Mouse (Mus musculus) heart, embryonic 11.5 days (tissue): Measurements from ENCODE around the gene Nxpe5. TPM values are rescaled to one million over a fixed set of nuclear protein-coding genes. Genes with fewer than 3 reads are reported as not detected.

Experiments
- ATAC-seq: fragments of 200-750 bp; cut with Nextera tagmentation; replicated peaks from 2 replicates; pipeline ENCODE4 v1.8.0; 2017; ENCODE audit warnings: moderate library complexity; ENCODE audit not compliant: insufficient number of reproducible peaks, low FRiP score, low TSS enrichment
- H3K27ac ChIP-seq: fragments of 300-500 bp; sonication (generic); 2 replicates; pipeline ENCODE4 v1.5.1; 2014; ENCODE audit warnings: mild to moderate bottlenecking, low read depth, low read length
- H3K27me3 ChIP-seq: fragments of 300-500 bp; sonication (generic); 2 replicates; pipeline ENCODE4 v1.6.1; 2014; ENCODE audit warnings: mild to moderate bottlenecking, low read length, mixed read lengths; ENCODE audit not compliant: control insufficient read depth, insufficient read depth
- H3K36me3 ChIP-seq: fragments of 300-500 bp; sonication (generic); 2 replicates; pipeline ENCODE4 v1.6.1; 2014; ENCODE audit warnings: mild to moderate bottlenecking, low read length, moderate library complexity, mixed read lengths; ENCODE audit not compliant: control insufficient read depth, insufficient read depth
- H3K4me1 ChIP-seq: fragments of 300-500 bp; sonication (generic); 2 replicates; pipeline ENCODE4 v1.6.1; 2014; ENCODE audit warnings: low read length; ENCODE audit not compliant: control insufficient read depth, insufficient read depth
- H3K4me2 ChIP-seq: fragments of 300-500 bp; sonication (generic); 2 replicates; pipeline ENCODE4 v1.6.1; 2014; ENCODE audit warnings: mild to moderate bottlenecking, moderate library complexity
- H3K4me3 ChIP-seq: fragments of 300-500 bp; sonication (generic); 2 replicates; pipeline ENCODE4 v1.5.1; 2014; ENCODE audit warnings: low read depth, low read length
- H3K9ac ChIP-seq: fragments of 300-500 bp; sonication (generic); 2 replicates; pipeline ENCODE4 v1.6.1; 2014; ENCODE audit warnings: mild to moderate bottlenecking, low read depth, low read length, moderate library complexity
- H3K9me3 ChIP-seq: fragments of 300-500 bp; sonication (generic); replicated peaks from 2 replicates; pipeline ENCODE4 v1.6.1; 2016; ENCODE audit warnings: low read length; ENCODE audit not compliant: control insufficient read depth
- WGBS: fragments of 180-500 bp; shearing (Covaris S2); extraction: QIAGEN DNeasy Blood & Tissue Kit; methylation state at CpG from one replicate; pipeline ENCODE4 v1.1.7; 2014; ENCODE audit not compliant: insufficient replicate concordance; 5-methylcytosine and 5-hydroxymethylcytosine counted together
- polyA plus RNA-seq: library from polyadenylated mRNA; unstranded; fragments of >200 nt; fragmentation: Nextera tagmentation; extraction: Ambion mirVana; gene quantifications from 2 replicates; pipeline ENCODE4 v1.2.1, GENCODE M21; 2014

The Nxpe5 gene
- polyA plus RNA-seq, 1 experiment from 2014 or later, result not detected

DNA sequence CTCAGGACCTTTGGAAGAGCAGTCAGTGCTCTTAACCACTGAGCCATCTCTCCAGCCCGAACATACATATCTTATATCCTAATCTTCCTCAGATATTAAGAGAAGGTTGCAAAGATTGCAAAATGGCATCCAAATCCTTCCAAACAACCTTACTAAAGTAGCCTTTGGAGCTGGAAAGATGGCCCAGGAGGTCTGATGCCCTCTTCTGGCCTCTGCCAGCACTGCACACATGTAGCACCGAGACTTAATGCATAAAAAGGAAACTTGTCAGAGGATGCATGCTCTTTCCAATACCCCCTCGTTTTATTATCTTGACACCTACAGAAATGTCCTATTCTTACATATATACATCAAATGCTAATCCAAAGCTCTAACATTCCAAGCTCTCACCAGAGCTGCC lies 2.3 kb downstream of the Nxpe5 start:
- H3K9me3 ChIP-seq, result no peaks in the 10 kb centered on the region
- no peak overlapping the region for H3K4me2 ChIP-seq
- no peak overlapping the region for H3K9ac ChIP-seq
- WGBS, result 53% methylated on average over 3 of the region's 3 CpGs
- ATAC-seq, result no peak
- no peak overlapping the region for H3K4me3 ChIP-seq
- H3K27ac ChIP-seq, result no peak overlapping the region
- no peaks in the 10 kb centered on the region for H3K4me1 ChIP-seq
- no peaks in the 10 kb centered on the region for H3K36me3 ChIP-seq
- no peaks in the 10 kb centered on the region for H3K27me3 ChIP-seq

DNA sequence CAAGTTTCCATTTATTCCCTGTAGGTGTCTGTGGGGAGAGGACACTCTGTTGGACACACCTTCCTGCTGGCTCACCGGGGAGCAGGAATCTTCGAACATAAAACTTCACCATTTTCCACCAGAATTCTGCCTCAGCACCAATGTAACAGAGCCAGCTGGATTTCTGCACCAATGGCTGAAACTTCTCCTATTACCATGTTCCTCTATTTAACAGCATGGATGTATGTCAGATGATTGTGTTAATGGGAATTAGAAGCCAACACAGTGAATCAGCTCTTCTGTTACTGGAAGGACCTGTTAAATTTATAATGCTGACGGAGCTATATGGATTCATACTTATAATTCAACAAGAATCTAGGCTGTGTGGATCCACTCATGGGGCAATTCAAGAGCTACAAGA lies 3.8 kb downstream of the Nxpe5 start:
- Histone ChIP-seq H3K4me2 (no peak overlapping the region), H3K27me3 (no peaks in the 10 kb centered on the region), H3K4me3 (no peak overlapping the region), H3K36me3 (no peaks in the 10 kb centered on the region), H3K9me3 (no peaks in the 10 kb centered on the region), H3K4me1 (no peaks in the 10 kb centered on the region), H3K9ac (no peak overlapping the region), H3K27ac (no peak overlapping the region)
- 82% methylated on average over 3 of the region's 3 CpGs for whole genome bisulfite sequencing
- no peak for ATAC-seq

DNA sequence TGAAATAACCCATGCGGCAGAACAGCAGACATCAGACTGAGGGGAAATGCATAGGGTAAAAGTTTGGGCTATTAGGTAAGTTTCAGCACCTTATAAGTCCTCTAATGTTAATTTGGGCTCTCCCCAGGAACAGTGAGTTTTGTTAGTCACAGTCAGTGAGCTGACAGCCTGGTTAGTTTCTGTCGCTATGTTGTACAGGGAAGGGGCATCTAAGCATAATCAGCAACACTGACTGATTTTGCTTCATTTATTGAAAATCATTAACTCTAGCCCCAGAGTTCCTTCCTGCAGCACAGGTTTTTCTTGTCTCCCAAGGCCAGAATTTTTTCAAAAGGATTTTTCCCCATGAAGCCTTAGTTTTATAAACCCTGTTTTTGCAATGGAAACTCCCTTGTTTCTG lies 8.1 kb downstream of the Nxpe5 start:
- no peak overlapping the region for H3K4me2 ChIP-seq
- ATAC-seq, result no peak

DNA sequence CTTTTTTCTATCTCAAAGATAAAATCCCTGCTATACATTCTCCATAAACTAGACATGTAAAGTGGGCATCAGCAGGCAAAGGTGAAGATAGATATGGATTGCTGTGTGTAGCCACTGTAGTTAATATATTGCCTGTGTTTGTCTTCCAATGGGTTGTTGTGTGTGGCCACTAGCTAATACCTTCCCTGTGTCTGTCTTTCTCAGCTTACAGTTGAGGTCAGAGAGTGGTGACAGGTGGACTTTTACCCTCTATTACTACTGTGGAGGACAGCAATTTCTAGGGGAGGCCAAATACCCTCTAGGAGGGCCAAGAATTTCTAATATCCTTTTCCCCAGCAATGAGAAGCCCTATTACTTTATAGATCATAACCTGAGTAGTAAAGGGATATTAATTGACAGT lies 8.5 kb downstream of the Nxpe5 start:
- H3K4me1 ChIP-seq, result no peaks in the 10 kb centered on the region
- no peak overlapping the region for H3K4me2 ChIP-seq
- no peak overlapping the region for H3K9ac ChIP-seq

More for the DNA sequence above, 8.1 kb downstream of the Nxpe5 start:
- Histone ChIP-seq H3K27me3 (no peaks in the 10 kb centered on the region), H3K27ac (no peak overlapping the region), H3K4me1 (no peaks in the 10 kb centered on the region), H3K9me3 (no peaks in the 10 kb centered on the region), H3K36me3 (no peaks in the 10 kb centered on the region), H3K4me3 (no peak overlapping the region), H3K9ac (no peak overlapping the region)
- WGBS, result 82% methylated on average over 2 of the region's 2 CpGs

DNA sequence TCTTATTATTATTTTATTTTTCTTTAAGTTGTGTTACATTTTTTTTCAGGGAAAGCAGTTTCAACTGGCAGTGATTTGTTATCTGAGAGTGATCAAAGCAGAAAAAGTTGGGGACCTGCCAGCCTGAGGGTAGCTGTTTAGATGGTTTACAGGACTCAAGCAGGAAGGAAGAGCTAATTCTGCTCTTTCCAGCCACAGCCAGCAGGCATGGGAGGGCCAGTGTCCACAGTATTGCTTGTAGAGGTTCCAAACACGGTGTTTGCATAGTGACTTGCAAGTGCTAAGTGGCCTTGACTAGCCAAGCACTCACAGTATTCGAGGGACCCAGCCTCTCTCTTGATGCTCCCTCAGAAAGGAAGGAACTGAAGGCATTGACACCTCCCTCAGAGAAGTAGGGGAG lies 15.8 kb downstream of the Nxpe5 start:
- Histone ChIP-seq H3K9ac (no peak overlapping the region), H3K27me3 (no peaks in the 10 kb centered on the region), H3K9me3 (no peaks in the 10 kb centered on the region), H3K4me3 (no peak overlapping the region), H3K36me3 (no peaks in the 10 kb centered on the region), H3K27ac (no peak overlapping the region), H3K4me2 (no peak overlapping the region), H3K4me1 (no peaks in the 10 kb centered on the region)
- ATAC-seq, result no peak
- WGBS, result 23% methylated on average over 2 of the region's 2 CpGs

More for the DNA sequence above, 8.5 kb downstream of the Nxpe5 start:
- H3K36me3 ChIP-seq, result no peaks in the 10 kb centered on the region
- no peaks in the 10 kb centered on the region for H3K27me3 ChIP-seq
- no peaks in the 10 kb centered on the region for H3K9me3 ChIP-seq
- no peak for ATAC-seq
- H3K4me3 ChIP-seq, result no peak overlapping the region
- H3K27ac ChIP-seq, result no peak overlapping the region

DNA sequence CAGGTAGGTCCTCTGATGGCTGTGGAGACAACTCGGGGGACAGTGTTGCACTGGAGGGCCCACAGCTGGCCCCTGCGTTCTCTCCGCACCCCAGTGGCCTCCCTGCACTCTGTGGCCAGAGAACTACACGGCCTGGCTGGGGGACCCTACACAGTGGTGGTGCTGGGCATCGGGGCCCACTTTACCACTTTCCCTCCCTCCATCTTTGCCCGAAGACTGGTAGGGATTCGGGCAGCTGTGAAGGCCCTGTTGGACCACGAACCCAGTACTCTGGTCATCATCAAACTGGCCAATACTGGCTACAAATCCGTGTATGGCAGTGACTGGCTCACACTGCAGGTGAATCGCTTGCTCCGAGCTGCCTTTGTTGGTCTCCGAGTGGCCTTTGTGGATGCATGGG lies 25.4 kb downstream of the Nxpe5 start:
- no peak overlapping the region for H3K4me3 ChIP-seq
- ATAC-seq, result no peak
- H3K4me1 ChIP-seq, result peaks cover 6% of the 10 kb centered on the region
- H3K9ac ChIP-seq, result no peak overlapping the region
- no peak overlapping the region for H3K27ac ChIP-seq
- no peak overlapping the region for H3K4me2 ChIP-seq
- H3K36me3 ChIP-seq, result no peaks in the 10 kb centered on the region
- H3K27me3 ChIP-seq, result no peaks in the 10 kb centered on the region
- H3K9me3 ChIP-seq, result no peaks in the 10 kb centered on the region
- 80% methylated on average over 12 of the region's 12 CpGs for WGBS

DNA sequence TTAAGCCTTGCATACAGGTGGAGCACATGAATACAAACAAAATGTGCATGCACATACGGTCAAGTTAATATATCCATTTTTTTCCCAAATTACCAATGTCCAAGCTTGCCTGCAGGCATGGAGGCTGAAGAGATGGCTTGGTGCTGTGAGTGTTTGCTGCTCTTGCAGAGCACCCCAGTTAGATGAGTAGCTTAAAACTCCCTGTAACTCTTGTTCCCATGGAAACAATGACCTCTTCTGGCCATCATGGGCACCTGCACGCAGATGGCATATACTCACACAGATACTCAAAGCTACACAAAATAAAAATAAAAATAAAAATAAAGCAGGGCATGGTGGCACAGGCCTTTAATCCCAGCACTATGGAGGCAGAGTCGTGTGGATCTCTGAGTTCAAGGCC lies 27.4 kb downstream of the Nxpe5 start:
- Histone ChIP-seq H3K4me3 (no peak overlapping the region), H3K9ac (no peak overlapping the region), H3K27ac (no peak overlapping the region), H3K36me3 (no peaks in the 10 kb centered on the region), H3K4me1 (peaks cover 12% of the 10 kb centered on the region), H3K27me3 (no peaks in the 10 kb centered on the region), H3K4me2 (no peak overlapping the region), H3K9me3 (no peaks in the 10 kb centered on the region)
- WGBS, result 87% methylated on average over 3 of the region's 3 CpGs
- no peak for ATAC-seq

DNA sequence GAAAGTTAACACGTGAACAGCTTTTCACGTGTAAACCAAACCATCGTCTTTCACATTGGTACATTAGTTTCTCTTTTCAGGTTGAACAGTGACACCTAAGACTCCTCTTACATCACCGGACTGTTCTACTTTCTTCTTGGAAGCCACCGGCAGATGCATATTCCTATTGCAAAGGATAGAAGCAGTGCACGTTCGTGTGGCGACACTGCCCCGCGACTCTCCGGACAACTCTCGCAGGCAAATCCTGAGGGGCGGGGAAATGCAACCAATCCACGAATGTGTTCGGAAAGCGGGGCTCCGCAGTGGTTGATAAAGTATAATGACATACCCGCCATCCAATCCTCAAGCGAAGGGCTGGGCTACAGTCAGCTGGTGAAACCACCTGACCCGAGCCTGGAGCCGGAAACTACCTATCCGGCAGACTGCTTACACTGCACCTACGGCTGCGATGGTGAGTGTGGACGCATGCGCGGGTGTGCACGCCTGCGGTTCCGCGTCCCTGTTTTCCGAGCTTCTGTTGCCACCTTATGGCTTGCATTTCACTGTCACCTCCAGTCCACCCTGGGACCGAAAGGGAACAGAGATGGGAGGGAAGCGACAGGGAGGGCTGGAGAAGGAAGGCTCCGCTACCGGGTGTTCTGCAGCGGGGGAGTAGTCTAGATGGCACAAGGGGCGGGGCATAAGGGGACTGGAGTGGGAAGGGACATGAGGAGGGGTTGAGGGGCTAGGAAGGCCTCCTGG lies 29.8 kb downstream of the Nxpe5 start, which contains the start of gene Lamtor4:
Gene Lamtor4 (plus strand): TSS at position 130 of the 741 bp plus-strand sequence.
- Histone ChIP-seq H3K4me3 (peak within 1 kb of the TSS; percentile 78), H3K27me3 (no peaks in the 10 kb centered on the region), H3K27ac (peak within 1 kb of the TSS; percentile 84), H3K4me1 (peaks cover 30% of the 10 kb centered on the region), H3K9me3 (no peaks in the 10 kb centered on the region), H3K36me3 (peaks cover 3% of the 10 kb centered on the region; the same call in 1 of the 2 replicates), H3K9ac (peak within 1 kb of the TSS; percentile 77), H3K4me2 (peak within 1 kb of the TSS; percentile 87)
- under 1% methylated on average over 38 of the region's 38 CpGs for WGBS
- ATAC-seq, result peak; percentile 99

DNA sequence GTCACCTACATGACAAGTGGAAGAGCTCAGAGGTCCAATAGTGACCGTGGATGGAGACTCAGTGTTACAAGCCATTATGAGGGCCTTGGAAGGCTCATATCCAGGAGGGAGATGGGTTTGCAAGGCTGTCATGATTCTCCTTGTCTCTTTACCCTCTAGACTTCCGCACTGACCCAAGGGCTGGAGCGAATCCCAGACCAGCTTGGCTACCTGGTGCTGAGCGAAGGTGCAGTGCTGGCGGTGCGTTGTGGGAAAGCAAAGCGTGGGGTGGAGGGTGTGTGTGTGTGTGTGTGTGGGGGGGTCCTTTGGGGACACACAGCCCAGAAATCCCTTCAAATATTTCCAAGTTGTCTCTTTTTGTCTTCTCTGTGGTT lies 30.4 kb downstream of the Nxpe5 start:
- Histone ChIP-seq H3K4me1 (peaks cover 34% of the 10 kb centered on the region), H3K9ac (peak overlapping the region; percentile 77), H3K4me2 (peak overlapping the region; percentile 87), H3K27me3 (no peaks in the 10 kb centered on the region), H3K27ac (peak overlapping the region; percentile 84), H3K4me3 (peak overlapping the region; percentile 78), H3K9me3 (no peaks in the 10 kb centered on the region), H3K36me3 (peaks cover 8% of the 10 kb centered on the region; the same call in 1 of the 2 replicates)
- WGBS, result 16% methylated on average over 7 of the region's 7 CpGs
- ATAC-seq, result peak; percentile 5; the same call in 1 of the 2 replicates
